Mouse (Mus musculus) C2C12 (cell line): Measurements from ENCODE around the gene Sass6.

Source experiments
- CEBPB ChIP-seq: IDR thresholded peaks from one replicate; pipeline ENCODE4 v1.6.1; 2011; ENCODE audit warnings: low read depth, mild to moderate bottlenecking, control low read depth, moderate library complexity
- CTCF ChIP-seq: IDR thresholded peaks from one replicate; pipeline ENCODE4 v1.5.1; 2011; ENCODE audit not compliant: control insufficient read depth, insufficient read depth, insufficient read length
- FOSL1 ChIP-seq: IDR thresholded peaks from one replicate; pipeline ENCODE4 v1.8.0; 2011; ENCODE audit warnings: mild to moderate bottlenecking, low read length; ENCODE audit not compliant: poor library complexity, insufficient read depth, severe bottlenecking
- MAX ChIP-seq: IDR thresholded peaks from one replicate; pipeline ENCODE4 v1.6.1; 2011; ENCODE audit warnings: mild to moderate bottlenecking, control low read depth
- MYOD1 ChIP-seq: IDR thresholded peaks from one replicate; pipeline ENCODE4 v1.6.1; 2011; ENCODE audit warnings: low read depth; ENCODE audit not compliant: control insufficient read depth, insufficient read length
- MYOG ChIP-seq: IDR thresholded peaks from one replicate; pipeline ENCODE4 v1.6.1; 2011; ENCODE audit not compliant: control insufficient read depth, insufficient read length; ENCODE audit errors: extremely low read depth
- USF1 ChIP-seq: IDR thresholded peaks from one replicate; pipeline ENCODE4 v1.6.1; 2011; ENCODE audit warnings: low read depth, mild to moderate bottlenecking, control low read depth, moderate library complexity

GRCm38 (mm10) chr3:116563095-116563492 is 31.7 kb upstream of the Sass6 start:
- TF ChIP-seq CTCF (no peak), USF1 (no peak), MAX (no peak), MYOD1 (peak; percentile 26), MYOG (no peak), FOSL1 (no peak), CEBPB (no peak)
